Mouse (Mus musculus) myocyte (in vitro differentiated cells): Measurements from ENCODE around the gene Slc23a2.

ENCODE experiments used
- E2F4 ChIP-seq: IDR thresholded peaks from one replicate; pipeline ENCODE4 v1.6.1; 2011; ENCODE audit warnings: mild to moderate bottlenecking, control low read depth, moderate library complexity; ENCODE audit not compliant: insufficient read depth
- MYOD1 ChIP-seq, 3 experiments: IDR thresholded peaks; one replicate each; pipeline ENCODE4 v1.6.1; 2011; ENCODE audit warnings: control low read depth in 2 of 3, low read depth in 2 of 3, mild to moderate bottlenecking in 2 of 3, moderate library complexity in 1 of 3; ENCODE audit not compliant: insufficient read length in 2 of 3, control insufficient read depth in 1 of 3
- MYOG ChIP-seq, 3 experiments: IDR thresholded peaks; one replicate each; pipeline ENCODE4 v1.6.1; 2011; ENCODE audit warnings: control low read depth in 2 of 3, low read depth in 2 of 3, mild to moderate bottlenecking in 2 of 3; ENCODE audit not compliant: insufficient read length in 2 of 3, control insufficient read depth in 1 of 3, insufficient read depth in 1 of 3
- POLR2A ChIP-seq: IDR thresholded peaks from one replicate; pipeline ENCODE4 v1.6.1; 2011; ENCODE audit warnings: low read depth, mild to moderate bottlenecking, control low read depth, moderate library complexity; ENCODE audit not compliant: insufficient read length
- TCF12 ChIP-seq: IDR thresholded peaks from one replicate; pipeline ENCODE4 v1.6.1; 2011; ENCODE audit warnings: mild to moderate bottlenecking, control low read depth; ENCODE audit not compliant: poor library complexity, insufficient read depth, severe bottlenecking

- TF ChIP-seq POLR2A (no peak), MYOD1 (IDR thresholded peaks at IDR 0.05; ENCODE audit: control insufficient read depth in 1 of 3, insufficient read length in 2 of 3, low read depth in 2 of 3) (no peak), E2F4 (no peak), MYOG (IDR thresholded peaks at IDR 0.05; ENCODE audit: control insufficient read depth in 1 of 3, insufficient read depth in 1 of 3, insufficient read length in 2 of 3, low read depth in 2 of 3) (no peak), TCF12 (no peak)
Measured at GRCm38 (mm10) chr2:132134758-132135157, 10.2 kb downstream of the Slc23a2 start.
